Mouse (Mus musculus): ENCODE results near the gene D7Ertd443e. TPM values are rescaled to one million over a fixed set of nuclear protein-coding genes. Genes with fewer than 3 reads are reported as not detected.

Gene D7Ertd443e
- polyA plus RNA-seq, 1 experiment from 2014 or later = not detected

DNA sequence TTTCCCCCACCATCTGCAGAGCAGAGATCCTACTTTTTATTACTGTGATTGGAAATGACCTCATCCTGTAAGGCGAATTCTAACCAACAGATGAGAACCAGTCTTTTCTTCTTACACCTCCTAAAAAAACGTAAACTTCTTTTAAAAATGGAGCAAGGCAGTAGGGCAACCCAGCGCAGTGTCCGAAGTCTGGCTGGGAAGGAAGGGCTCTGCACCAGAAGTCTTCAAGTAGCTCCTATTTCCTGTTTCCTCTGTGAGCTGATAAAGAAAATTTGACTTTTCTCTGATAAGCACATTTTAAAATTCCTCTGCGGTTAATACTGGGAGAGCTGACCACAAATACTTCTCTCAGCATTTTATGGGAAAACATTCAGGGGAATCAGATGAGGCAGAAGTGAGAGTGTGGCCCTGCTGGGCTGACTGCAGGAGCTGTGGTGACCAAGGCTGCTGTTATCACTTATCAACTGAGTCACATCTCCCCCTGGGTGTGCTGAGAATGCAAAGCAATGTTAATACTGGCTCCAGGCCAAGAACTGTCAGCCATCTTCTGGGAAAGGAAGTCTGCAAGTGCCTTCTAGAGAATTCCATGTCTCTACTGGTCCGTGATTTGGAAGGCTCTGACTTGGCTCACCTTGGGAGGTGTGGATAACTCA, 97.8 kb downstream of the D7Ertd443e start:
- H3K27me3 ChIP-seq = no peaks in the 10 kb centered on the region
- no peak overlapping the region for H3K27ac ChIP-seq (replicated peaks)
- no peaks in the 10 kb centered on the region for H3K36me3 ChIP-seq (replicated peaks)
- no peak overlapping the region for H3K4me3 ChIP-seq (replicated peaks)
- ATAC-seq (ENCODE audit: insufficient read depth) = no peak
- H3K4me1 ChIP-seq (replicated peaks) = no peaks in the 10 kb centered on the region
- H3K4me2 ChIP-seq = no peak overlapping the region
- no peak overlapping the region for H3K9ac ChIP-seq
- no peaks in the 10 kb centered on the region for H3K9me3 ChIP-seq (replicated peaks)
- 10% methylated on average over 6 of the region's 6 CpGs for WGBS (ENCODE audit: insufficient replicate concordance)

- no peaks in the 10 kb centered on the region for H3K27me3 ChIP-seq
- H3K4me1 ChIP-seq (replicated peaks) = no peaks in the 10 kb centered on the region
- H3K9me3 ChIP-seq (replicated peaks) = no peaks in the 10 kb centered on the region
- no peak for ATAC-seq (ENCODE audit: insufficient read depth)
- no peak overlapping the region for H3K27ac ChIP-seq (replicated peaks)
- no peak overlapping the region for H3K4me3 ChIP-seq (replicated peaks)
- H3K9ac ChIP-seq = no peak overlapping the region
- H3K4me2 ChIP-seq = no peak overlapping the region
- WGBS (ENCODE audit: insufficient replicate concordance) = 64% methylated on average over 5 of the region's 5 CpGs
- no peaks in the 10 kb centered on the region for H3K36me3 ChIP-seq (replicated peaks)
Measured at GRCm38 (mm10) chr7:134272956-134273355, 112.5 kb downstream of the D7Ertd443e start.

GRCm38 (mm10) chr7:134272421-134272820, 113.0 kb downstream of the D7Ertd443e start:
- no peak for ATAC-seq (ENCODE audit: insufficient read depth)
- H3K9me3 ChIP-seq (replicated peaks) = no peaks in the 10 kb centered on the region
- 53% methylated on average over 4 of the region's 4 CpGs for WGBS (ENCODE audit: insufficient replicate concordance)
- H3K36me3 ChIP-seq (replicated peaks) = no peaks in the 10 kb centered on the region
- H3K4me3 ChIP-seq (replicated peaks) = no peak overlapping the region
- H3K27me3 ChIP-seq = no peaks in the 10 kb centered on the region
- no peak overlapping the region for H3K27ac ChIP-seq (replicated peaks)
- H3K9ac ChIP-seq = no peak overlapping the region
- H3K4me2 ChIP-seq = no peak overlapping the region
- no peaks in the 10 kb centered on the region for H3K4me1 ChIP-seq (replicated peaks)

- H3K9ac ChIP-seq = no peak overlapping the region
- H3K4me2 ChIP-seq = no peak overlapping the region
- H3K27ac ChIP-seq (replicated peaks) = no peak overlapping the region
- H3K9me3 ChIP-seq (replicated peaks) = no peaks in the 10 kb centered on the region
- WGBS (ENCODE audit: insufficient replicate concordance) = 57% methylated on average over 4 of the region's 4 CpGs
- ATAC-seq (ENCODE audit: insufficient read depth) = no peak
- no peaks in the 10 kb centered on the region for H3K27me3 ChIP-seq
- H3K4me3 ChIP-seq (replicated peaks) = no peak overlapping the region
- H3K4me1 ChIP-seq (replicated peaks) = no peaks in the 10 kb centered on the region
- no peaks in the 10 kb centered on the region for H3K36me3 ChIP-seq (replicated peaks)
Measured at GRCm38 (mm10) chr7:134265783-134266182, 119.7 kb downstream of the D7Ertd443e start.

- Histone ChIP-seq H3K9ac (no peak overlapping the region), H3K4me1 (replicated peaks) (no peaks in the 10 kb centered on the region), H3K27me3 (no peaks in the 10 kb centered on the region), H3K27ac (replicated peaks) (no peak overlapping the region), H3K4me2 (no peak overlapping the region), H3K9me3 (replicated peaks) (no peaks in the 10 kb centered on the region), H3K4me3 (replicated peaks) (no peak overlapping the region), H3K36me3 (replicated peaks) (no peaks in the 10 kb centered on the region)
- ATAC-seq (ENCODE audit: insufficient read depth) = no peak
- 40% methylated on average over 4 of the region's 4 CpGs for WGBS (ENCODE audit: insufficient replicate concordance)
Measured at GRCm38 (mm10) chr7:134263146-134263906, 122.1 kb downstream of the D7Ertd443e start.

DNA sequence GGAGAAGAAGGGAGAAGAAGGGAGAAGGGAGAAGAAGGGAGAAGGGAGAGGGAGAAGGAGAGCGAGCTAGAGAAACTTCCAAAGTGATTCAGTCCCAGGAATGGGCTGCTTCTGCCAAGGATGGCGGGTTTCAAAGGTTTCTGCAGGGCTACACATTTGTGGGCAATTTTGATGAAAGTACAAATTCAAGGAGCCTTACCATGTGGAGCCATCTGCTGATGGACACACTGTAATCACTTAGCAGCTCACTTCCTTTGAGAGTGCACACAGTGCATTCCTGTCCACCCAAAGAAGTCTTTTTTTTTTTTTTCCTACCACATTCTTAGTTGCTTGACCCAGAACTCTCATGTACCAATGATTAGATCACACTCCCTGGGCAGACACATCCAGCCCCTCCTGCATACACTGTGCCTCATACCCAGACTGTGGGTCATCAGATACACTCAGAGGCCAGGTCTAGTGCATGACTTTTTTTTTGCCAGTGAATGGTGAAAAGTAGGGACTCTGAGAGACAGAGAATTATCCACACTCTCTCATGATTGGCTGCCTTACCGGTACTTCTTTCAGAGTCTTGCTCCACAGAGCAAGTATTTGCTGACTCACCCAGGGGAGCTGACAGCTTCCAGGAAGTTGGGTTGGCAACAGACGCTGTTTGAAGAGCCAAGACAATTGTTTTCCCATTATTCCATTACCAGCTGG, 124.3 kb downstream of the D7Ertd443e start:
- ATAC-seq (ENCODE audit: insufficient read depth) = no peak
- Histone ChIP-seq H3K9ac (no peak overlapping the region), H3K27ac (replicated peaks) (no peak overlapping the region), H3K36me3 (replicated peaks) (no peaks in the 10 kb centered on the region), H3K9me3 (replicated peaks) (no peaks in the 10 kb centered on the region), H3K4me2 (no peak overlapping the region), H3K4me3 (replicated peaks) (no peak overlapping the region), H3K4me1 (replicated peaks) (no peaks in the 10 kb centered on the region), H3K27me3 (no peaks in the 10 kb centered on the region)
- 21% methylated on average over 4 of the region's 4 CpGs for WGBS (ENCODE audit: insufficient replicate concordance)

- Histone ChIP-seq H3K9ac (no peak overlapping the region), H3K4me1 (replicated peaks) (no peaks in the 10 kb centered on the region), H3K4me2 (no peak overlapping the region), H3K27ac (replicated peaks) (no peak overlapping the region), H3K27me3 (no peaks in the 10 kb centered on the region), H3K4me3 (replicated peaks) (no peak overlapping the region), H3K9me3 (replicated peaks) (no peaks in the 10 kb centered on the region), H3K36me3 (replicated peaks) (no peaks in the 10 kb centered on the region)
- 62% methylated on average over 7 of the region's 7 CpGs for WGBS (ENCODE audit: insufficient replicate concordance)
- no peak for ATAC-seq (ENCODE audit: insufficient read depth)
Measured at GRCm38 (mm10) chr7:134250273-134250870, 135.1 kb downstream of the D7Ertd443e start.

GRCm38 (mm10) chr7:134248041-134248440, 137.4 kb downstream of the D7Ertd443e start:
- no peaks in the 10 kb centered on the region for H3K27me3 ChIP-seq
- no peak for ATAC-seq (ENCODE audit: insufficient read depth)
- H3K9ac ChIP-seq = no peak overlapping the region
- no peaks in the 10 kb centered on the region for H3K36me3 ChIP-seq (replicated peaks)
- no peak overlapping the region for H3K4me2 ChIP-seq
- WGBS (ENCODE audit: insufficient replicate concordance) = 62% methylated on average over 2 of the region's 2 CpGs
- H3K9me3 ChIP-seq (replicated peaks) = no peaks in the 10 kb centered on the region
- no peaks in the 10 kb centered on the region for H3K4me1 ChIP-seq (replicated peaks)
- no peak overlapping the region for H3K27ac ChIP-seq (replicated peaks)
- no peak overlapping the region for H3K4me3 ChIP-seq (replicated peaks)

DNA sequence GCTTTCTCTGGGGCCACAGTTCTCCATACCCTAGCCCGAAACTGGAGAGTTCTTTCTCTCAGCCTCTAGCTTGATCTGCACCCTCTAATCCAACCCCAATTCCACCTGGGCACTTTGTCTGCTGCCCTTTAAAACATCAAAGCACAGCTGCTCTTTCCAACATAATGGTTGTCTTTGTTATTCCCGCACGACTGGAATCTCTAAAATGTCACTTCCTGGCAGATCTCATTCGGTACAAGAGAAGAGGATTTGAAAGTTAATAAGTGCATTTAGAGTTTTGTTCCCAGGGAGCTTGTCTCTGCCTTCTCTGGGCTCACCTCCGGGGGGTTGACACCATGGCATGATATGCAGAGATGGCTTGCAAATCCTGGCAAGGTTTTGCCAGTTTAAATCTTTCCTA, 138.8 kb downstream of the D7Ertd443e start:
- Histone ChIP-seq H3K4me1 (replicated peaks) (no peaks in the 10 kb centered on the region), H3K9ac (no peak overlapping the region), H3K4me3 (replicated peaks) (no peak overlapping the region), H3K9me3 (replicated peaks) (no peaks in the 10 kb centered on the region), H3K27me3 (no peaks in the 10 kb centered on the region), H3K36me3 (replicated peaks) (no peaks in the 10 kb centered on the region), H3K4me2 (no peak overlapping the region), H3K27ac (replicated peaks) (no peak overlapping the region)
- WGBS (ENCODE audit: insufficient replicate concordance) = 44% methylated on average over 5 of the region's 5 CpGs
- ATAC-seq (ENCODE audit: insufficient read depth) = no peak

GRCm38 (mm10) chr7:134242773-134243172, 142.7 kb downstream of the D7Ertd443e start:
- Histone ChIP-seq H3K27me3 (no peaks in the 10 kb centered on the region), H3K36me3 (replicated peaks) (no peaks in the 10 kb centered on the region), H3K9ac (no peak overlapping the region), H3K27ac (replicated peaks) (no peak overlapping the region), H3K4me2 (no peak overlapping the region), H3K4me1 (replicated peaks) (no peaks in the 10 kb centered on the region), H3K9me3 (replicated peaks) (no peaks in the 10 kb centered on the region), H3K4me3 (replicated peaks) (no peak overlapping the region)
- WGBS (ENCODE audit: insufficient replicate concordance) = 52% methylated on average over 1 of the region's 1 CpGs
- no peak for ATAC-seq (ENCODE audit: insufficient read depth)

GRCm38 (mm10) chr7:134241212-134241611, 144.2 kb downstream of the D7Ertd443e start:
- Histone ChIP-seq H3K4me2 (no peak overlapping the region), H3K9ac (no peak overlapping the region), H3K27ac (replicated peaks) (no peak overlapping the region), H3K4me3 (replicated peaks) (no peak overlapping the region), H3K36me3 (replicated peaks) (no peaks in the 10 kb centered on the region), H3K27me3 (no peaks in the 10 kb centered on the region), H3K4me1 (replicated peaks) (no peaks in the 10 kb centered on the region), H3K9me3 (replicated peaks) (no peaks in the 10 kb centered on the region)
- 67% methylated on average over 4 of the region's 4 CpGs for WGBS (ENCODE audit: insufficient replicate concordance)
- no peak for ATAC-seq (ENCODE audit: insufficient read depth)
